21 mouse cellular contexts compared by ENCODE assay signal in genomic region chr10:60473782-60474322, GRCm38 (mm10).
DNase-seq lines count a peak whose midpoint lies in the region; ATAC-seq lines count a peak whose summit lies in the region.
"Had no signal": no experiment of that assay in that cellular context is flagged by ENCODE, and none has a peak within 500 bp of the region (broad histone marks: within the 10 kb centered on the region; RNA-seq: fewer than 3 reads in every experiment).

No protein-coding gene starts in this region.

- no peak overlapping the region for H3K4me3 ChIP-seq in forebrain, embryonic 11.5 days (ENCODE audit: low read depth, low read length)
- no peak overlapping the region for H3K4me3 ChIP-seq in forebrain, embryonic 16.5 days (replicated peaks; ENCODE audit: low read length)
- H3K4me3 ChIP-seq in neural tube, embryonic 11.5 days (ENCODE audit: low read depth, low read length): no peak overlapping the region
- no peak overlapping the region for H3K4me3 ChIP-seq in neural tube, embryonic 15.5 days (replicated peaks)
- H3K4me3 ChIP-seq in hindbrain, embryonic 12.5 days: no peak overlapping the region
- H3K4me3 ChIP-seq: heart, embryonic 13.5 days; intestine, embryonic 15.5 days; limb, embryonic 12.5 days; liver, embryonic 12.5 days; megakaryocyte, embryonic 14.5 days had no signal

- DNase-seq in forebrain, embryonic 11.5 days (ENCODE audit: low spot score): no peak
- no peak for DNase-seq in neural tube, embryonic 11.5 days (ENCODE audit: low spot score)
- DNase-seq in kidney, postnatal 4 days: no peak
- DNase-seq: adrenal gland, adult 2 months; cerebellum, adult 9-10 months; gastrocnemius, postnatal 10 days; heart, adult 18-20 months; kidney, adult 9 months; kidney, postnatal 25 days; lung, adult 2 months; right cerebral cortex, adult 18-20 months had no signal

- no peaks in the 10 kb centered on the region for H3K27me3 ChIP-seq in forebrain, embryonic 11.5 days (ENCODE audit: control insufficient read depth, insufficient read depth, low read length)
- 0 out of 2 replicates have a peak, but pooled peaks cover 3% of the 10 kb centered on the region for H3K27me3 ChIP-seq in forebrain, embryonic 16.5 days (replicated peaks; ENCODE audit: control insufficient read depth, insufficient read depth, low read length)
- H3K27me3 ChIP-seq in neural tube, embryonic 11.5 days (ENCODE audit: control insufficient read depth, insufficient read depth, low read length): peaks cover 2% of the 10 kb centered on the region; the same call in 1 of the 2 replicates
- H3K27me3 ChIP-seq in neural tube, embryonic 15.5 days (replicated peaks): peaks cover 22% of the 10 kb centered on the region
- peaks cover 69% of the 10 kb centered on the region for H3K27me3 ChIP-seq in hindbrain, embryonic 12.5 days

- no peak overlapping the region for H3K27ac ChIP-seq in forebrain, embryonic 11.5 days (ENCODE audit: low read depth, low read length)
- no peak overlapping the region for H3K27ac ChIP-seq in forebrain, embryonic 16.5 days (ENCODE audit: low read length)
- no peak overlapping the region for H3K27ac ChIP-seq in neural tube, embryonic 11.5 days (ENCODE audit: low read depth, low read length)
- no peak overlapping the region for H3K27ac ChIP-seq in neural tube, embryonic 15.5 days (replicated peaks)
- no peak overlapping the region for H3K27ac ChIP-seq in hindbrain, embryonic 12.5 days
- H3K27ac ChIP-seq: heart, embryonic 13.5 days; intestine, embryonic 15.5 days; limb, embryonic 12.5 days; liver, embryonic 12.5 days; stomach, postnatal 0 days had no signal

- H3K36me3 ChIP-seq in forebrain, embryonic 11.5 days (ENCODE audit: control insufficient read depth, insufficient read depth, low read length): no peaks in the 10 kb centered on the region
- no peaks in the 10 kb centered on the region for H3K36me3 ChIP-seq in forebrain, embryonic 16.5 days (ENCODE audit: control insufficient read depth, insufficient read depth)
- H3K36me3 ChIP-seq in neural tube, embryonic 11.5 days (ENCODE audit: control insufficient read depth, insufficient read depth, low read length): no peaks in the 10 kb centered on the region
- H3K36me3 ChIP-seq in neural tube, embryonic 15.5 days: no peaks in the 10 kb centered on the region
- no peaks in the 10 kb centered on the region for H3K36me3 ChIP-seq in hindbrain, embryonic 12.5 days
- H3K36me3 ChIP-seq: heart, embryonic 13.5 days; intestine, embryonic 15.5 days; limb, embryonic 12.5 days; liver, embryonic 12.5 days had no signal

- ATAC-seq in forebrain, embryonic 11.5 days (replicated peaks; ENCODE audit: low FRiP score): 0 out of 2 replicates have a peak, but pooled peaks have one; percentile 12
- ATAC-seq in forebrain, embryonic 16.5 days: no peak
- ATAC-seq in neural tube, embryonic 11.5 days (ENCODE audit: insufficient read depth, low FRiP score, low TSS enrichment): peak; percentile 45; the same call in 1 of the 2 replicates
- ATAC-seq in neural tube, embryonic 15.5 days (ENCODE audit: low FRiP score): no peak
- peak; percentile 35; the same call in 1 of the 2 replicates for ATAC-seq in hindbrain, embryonic 12.5 days (ENCODE audit: low FRiP score)
- ATAC-seq in granulocyte monocyte progenitor cell, adult 5-6 weeks (replicated peaks; ENCODE audit: poor library complexity, severe bottlenecking): no peak
- ATAC-seq: intestine, embryonic 15.5 days; liver, embryonic 12.5 days had no signal

- 0 out of 2 replicates have a peak overlapping the region, but pooled peaks have one; percentile 4 for H3K9ac ChIP-seq in forebrain, embryonic 11.5 days (ENCODE audit: low read length)
- H3K9ac ChIP-seq in forebrain, embryonic 16.5 days (replicated peaks; ENCODE audit: low read depth, low read length): no peak overlapping the region
- H3K9ac ChIP-seq in neural tube, embryonic 11.5 days (ENCODE audit: low read length): no peak overlapping the region
- H3K9ac ChIP-seq in neural tube, embryonic 15.5 days (replicated peaks): no peak overlapping the region
- H3K9ac ChIP-seq in hindbrain, embryonic 12.5 days: no peak overlapping the region
- H3K9ac ChIP-seq: heart, embryonic 13.5 days; intestine, embryonic 15.5 days; limb, embryonic 12.5 days; liver, embryonic 12.5 days had no signal

- peaks cover 8% of the 10 kb centered on the region for H3K4me1 ChIP-seq in forebrain, embryonic 11.5 days (replicated peaks; ENCODE audit: control insufficient read depth, insufficient read depth, low read length)
- peaks cover 3% of the 10 kb centered on the region; the same call in 1 of the 2 replicates for H3K4me1 ChIP-seq in forebrain, embryonic 16.5 days (replicated peaks; ENCODE audit: control insufficient read depth, insufficient read depth, low read length)
- H3K4me1 ChIP-seq in neural tube, embryonic 11.5 days (ENCODE audit: control insufficient read depth, insufficient read depth, low read length): no peaks in the 10 kb centered on the region
- H3K4me1 ChIP-seq in neural tube, embryonic 15.5 days: 0 out of 2 replicates have a peak, but pooled peaks cover 13% of the 10 kb centered on the region
- peaks cover 12% of the 10 kb centered on the region for H3K4me1 ChIP-seq in hindbrain, embryonic 12.5 days
- H3K4me1 ChIP-seq: heart, embryonic 13.5 days; intestine, embryonic 15.5 days; limb, embryonic 12.5 days had no signal

- 15% methylated on average over 9 of the region's 9 CpGs for WGBS in forebrain, embryonic 11.5 days
- 12% methylated on average over 9 of the region's 9 CpGs for WGBS in forebrain, embryonic 16.5 days
- WGBS in neural tube, embryonic 11.5 days: 38% methylated on average over 9 of the region's 9 CpGs
- WGBS in neural tube, embryonic 15.5 days: 38% methylated on average over 9 of the region's 9 CpGs
- WGBS in hindbrain, embryonic 12.5 days: 32% methylated on average over 9 of the region's 9 CpGs

- H3K9me3 ChIP-seq in forebrain, embryonic 11.5 days (ENCODE audit: control insufficient read depth, low read length): no peaks in the 10 kb centered on the region
- H3K9me3 ChIP-seq in forebrain, embryonic 16.5 days (ENCODE audit: control insufficient read depth, low read length): no peaks in the 10 kb centered on the region
- no peaks in the 10 kb centered on the region for H3K9me3 ChIP-seq in neural tube, embryonic 11.5 days (ENCODE audit: control insufficient read depth, low read length)
- H3K9me3 ChIP-seq in neural tube, embryonic 15.5 days (replicated peaks): no peaks in the 10 kb centered on the region
- no peaks in the 10 kb centered on the region for H3K9me3 ChIP-seq in hindbrain, embryonic 12.5 days (replicated peaks)
- H3K9me3 ChIP-seq: heart, embryonic 13.5 days; intestine, embryonic 15.5 days; limb, embryonic 12.5 days; liver, embryonic 12.5 days; megakaryocyte, embryonic 14.5 days had no signal

- H3K4me2 ChIP-seq in forebrain, embryonic 11.5 days (ENCODE audit: low read depth, low read length, severe bottlenecking): no peak overlapping the region
- no peak overlapping the region for H3K4me2 ChIP-seq in forebrain, embryonic 16.5 days (ENCODE audit: low read length)
- H3K4me2 ChIP-seq in neural tube, embryonic 11.5 days (ENCODE audit: low read depth): no peak overlapping the region
- no peak overlapping the region for H3K4me2 ChIP-seq in neural tube, embryonic 15.5 days
- H3K4me2 ChIP-seq in hindbrain, embryonic 12.5 days (replicated peaks): no peak overlapping the region
- H3K4me2 ChIP-seq: heart, embryonic 13.5 days; intestine, embryonic 15.5 days; limb, embryonic 12.5 days; liver, embryonic 12.5 days had no signal

Comparison
In these comparisons a context has a peak if more than half of its experiments do, and no peak if none do; other contexts are left out.
1. ATAC-seq: peak in forebrain, embryonic 11.5 days (single experiment), neural tube, embryonic 11.5 days (single experiment) and hindbrain, embryonic 12.5 days (single experiment); none in forebrain, embryonic 16.5 days (single experiment), neural tube, embryonic 15.5 days (single experiment) and granulocyte monocyte progenitor cell, adult 5-6 weeks (single experiment).